Mouse (Mus musculus) limb, embryonic 11.5 days (tissue): ENCODE results near the gene Tnmd. TPM values are rescaled to one million over a fixed set of nuclear protein-coding genes. Genes with fewer than 3 reads are reported as not detected.

ENCODE experiments used
- ATAC-seq: fragments of 200-750 bp; cut with Nextera tagmentation; 2 replicates; pipeline ENCODE4 v1.8.0; 2017; ENCODE audit warnings: low read depth; ENCODE audit not compliant: insufficient number of reproducible peaks, low FRiP score, low TSS enrichment
- DNase-seq: peaks from one replicate; pipeline ENCODE4 v3.0.0-alpha.2; 2015; ENCODE audit warnings: low spot score
- H3K27ac ChIP-seq: fragments of 300-500 bp; sonication (generic); replicated peaks from 2 replicates; pipeline ENCODE4 v1.5.1; 2014; ENCODE audit warnings: low read depth, mild to moderate bottlenecking, low read length
- H3K27me3 ChIP-seq: fragments of 300-500 bp; sonication (generic); 2 replicates; pipeline ENCODE4 v1.6.1; 2014; ENCODE audit warnings: mild to moderate bottlenecking, low read length, mixed read lengths; ENCODE audit not compliant: control insufficient read depth, insufficient read depth
- H3K36me3 ChIP-seq: fragments of 300-500 bp; sonication (generic); 2 replicates; pipeline ENCODE4 v1.6.1; 2014; ENCODE audit warnings: mild to moderate bottlenecking, low read length, moderate library complexity, mixed read lengths; ENCODE audit not compliant: control insufficient read depth, insufficient read depth
- H3K4me1 ChIP-seq: fragments of 300-500 bp; sonication (generic); 2 replicates; pipeline ENCODE4 v1.6.1; 2014; ENCODE audit warnings: low read length, mixed read lengths; ENCODE audit not compliant: control insufficient read depth, insufficient read depth
- H3K4me2 ChIP-seq: fragments of 300-500 bp; sonication (generic); 2 replicates; pipeline ENCODE4 v1.6.1; 2014; ENCODE audit warnings: low read depth, mild to moderate bottlenecking, moderate library complexity; ENCODE audit not compliant: severe bottlenecking
- H3K4me3 ChIP-seq: fragments of 300-500 bp; sonication (generic); 2 replicates; pipeline ENCODE4 v1.5.1; 2014; ENCODE audit warnings: low read depth, low read length
- H3K9ac ChIP-seq: fragments of 300-500 bp; sonication (generic); 2 replicates; pipeline ENCODE4 v1.6.1; 2014; ENCODE audit warnings: mild to moderate bottlenecking, low read length
- H3K9me3 ChIP-seq: fragments of 300-500 bp; sonication (generic); 2 replicates; pipeline ENCODE4 v1.6.1; 2016; ENCODE audit warnings: low read length; ENCODE audit not compliant: control insufficient read depth
- WGBS: fragments of 180-500 bp; shearing (Covaris S2); extraction: QIAGEN DNeasy Blood & Tissue Kit; methylation state at CpG from one replicate; pipeline ENCODE4 v1.1.7; 2014; 5-methylcytosine and 5-hydroxymethylcytosine counted together
- polyA plus RNA-seq: library from polyadenylated mRNA; unstranded; fragments of >200 nt; fragmentation: Nextera tagmentation; extraction: Ambion mirVana; gene quantifications from 2 replicates; pipeline ENCODE4 v1.2.1, GENCODE M21; 2014

Gene Tnmd
- 0.14 and 0.21 TPM in 2 replicates for polyA plus RNA-seq

DNA sequence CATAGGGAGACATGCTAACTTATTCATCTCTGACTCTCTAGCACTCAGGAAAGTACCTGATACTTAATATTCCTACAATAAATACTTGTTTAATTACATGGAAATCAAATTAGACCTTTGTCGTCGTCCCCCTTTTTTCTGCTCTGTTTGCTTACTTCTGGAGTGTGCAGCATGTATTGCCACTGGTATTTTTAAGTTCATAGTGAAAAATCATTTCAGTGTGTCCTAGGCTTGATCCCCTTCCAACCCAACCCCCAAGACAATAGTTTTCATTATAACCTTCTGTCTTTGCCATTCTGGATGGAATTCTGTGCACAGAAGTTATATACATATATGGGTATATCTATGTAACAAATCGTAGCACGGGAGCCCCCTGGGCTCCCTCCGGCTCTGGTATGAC is at the start of gene Tnmd:
Tnmd (plus strand) TSS at position 301 of the 400 bp plus-strand sequence.
- H3K9ac ChIP-seq = no peak within 1 kb of the TSS
- H3K27ac ChIP-seq = no peak within 1 kb of the TSS
- WGBS = 79% methylated on average over 5 of the region's 5 CpGs
- no peak within 1 kb of the TSS for H3K4me3 ChIP-seq
- H3K27me3 ChIP-seq = no peaks in the 10 kb centered on the region
- no peaks in the 10 kb centered on the region for H3K4me1 ChIP-seq
- no peak for DNase-seq
- H3K36me3 ChIP-seq = no peaks in the 10 kb centered on the region
- H3K4me2 ChIP-seq = no peak within 1 kb of the TSS
- ATAC-seq = no peak
- no peaks in the 10 kb centered on the region for H3K9me3 ChIP-seq

DNA sequence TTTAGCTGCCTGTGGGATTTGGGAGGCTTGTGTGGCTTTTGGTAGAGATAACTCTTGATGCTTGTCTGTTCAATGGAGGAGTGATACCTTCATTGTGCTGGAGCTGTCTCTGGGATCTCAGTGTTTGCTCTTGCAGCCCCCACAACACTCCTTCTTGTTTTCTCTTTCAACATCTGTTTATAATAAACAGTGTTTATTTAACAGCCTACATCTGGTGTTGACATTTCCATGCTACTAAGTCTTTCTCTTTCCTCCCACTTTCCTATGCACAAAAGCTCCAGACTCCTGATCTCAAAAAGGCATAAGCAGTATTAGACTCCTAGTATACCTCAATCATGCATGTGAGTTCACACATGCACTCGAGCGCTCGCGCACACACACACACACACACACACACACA is 2.9 kb downstream of the Tnmd start:
- ATAC-seq (no peak), DNase-seq (peak; percentile 21)
- 0 out of 2 replicates have a peak overlapping the region, but pooled peaks have one; percentile 36 for H3K27ac ChIP-seq
- no peaks in the 10 kb centered on the region for H3K36me3 ChIP-seq
- 81% methylated on average over 4 of the region's 4 CpGs for WGBS
- H3K4me1 ChIP-seq = no peaks in the 10 kb centered on the region
- no peaks in the 10 kb centered on the region for H3K9me3 ChIP-seq
- H3K4me3 ChIP-seq = no peak overlapping the region
- H3K27me3 ChIP-seq = no peaks in the 10 kb centered on the region
- H3K9ac ChIP-seq = no peak overlapping the region
- no peak overlapping the region for H3K4me2 ChIP-seq

DNA sequence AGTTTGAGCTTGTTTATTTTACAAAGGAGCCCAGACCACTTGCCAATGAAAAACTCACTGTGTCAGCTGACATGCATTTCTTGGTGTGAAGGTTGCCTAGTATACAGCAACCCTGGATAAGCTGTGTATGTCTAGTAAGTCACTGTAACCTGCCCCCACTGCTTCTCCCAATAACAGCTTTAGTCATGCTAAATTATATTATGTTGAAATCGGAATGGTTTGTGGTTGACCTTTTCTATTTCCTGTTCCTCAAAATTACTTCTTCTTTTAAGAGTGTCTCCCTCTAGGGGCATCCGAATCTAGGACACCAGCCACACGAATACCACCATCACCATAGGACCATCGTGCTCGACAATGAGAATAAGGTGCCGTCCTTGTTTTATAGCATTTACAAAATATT is 19.0 kb downstream of the Tnmd start:
- H3K4me1 ChIP-seq = no peaks in the 10 kb centered on the region
- ATAC-seq (no peak), DNase-seq (no peak)
- no peak overlapping the region for H3K4me2 ChIP-seq
- H3K27ac ChIP-seq = no peak overlapping the region
- H3K9me3 ChIP-seq = no peaks in the 10 kb centered on the region
- no peak overlapping the region for H3K9ac ChIP-seq
- H3K27me3 ChIP-seq = no peaks in the 10 kb centered on the region
- H3K4me3 ChIP-seq = no peak overlapping the region
- WGBS = 88% methylated on average over 6 of the region's 6 CpGs
- no peaks in the 10 kb centered on the region for H3K36me3 ChIP-seq

DNA sequence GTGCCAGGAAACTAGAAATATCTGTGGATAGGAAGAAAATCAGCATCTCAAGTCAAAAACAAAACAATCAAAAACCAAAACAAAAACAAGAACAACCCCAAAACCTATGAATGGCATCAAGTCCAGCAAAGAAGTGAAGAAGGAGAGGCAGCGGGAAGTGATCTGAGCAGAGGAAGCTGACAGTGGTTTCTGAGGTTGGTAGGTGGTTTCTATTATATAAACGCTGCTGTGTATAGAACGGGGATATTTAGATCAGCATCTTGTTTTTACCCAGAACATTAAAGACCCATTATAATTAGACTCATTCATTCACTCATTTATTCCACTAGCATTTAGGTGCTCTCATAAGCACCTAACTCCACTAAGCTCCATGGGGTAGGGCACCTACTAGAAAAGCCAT is 36.5 kb downstream of the Tnmd start:
- no peak for ATAC-seq
- no peak overlapping the region for H3K27ac ChIP-seq
- no peak overlapping the region for H3K9ac ChIP-seq
- H3K36me3 ChIP-seq = peaks cover 2% of the 10 kb centered on the region; the same call in 1 of the 2 replicates
- no peaks in the 10 kb centered on the region for H3K4me1 ChIP-seq
- no peak overlapping the region for H3K4me2 ChIP-seq
- no peaks in the 10 kb centered on the region for H3K9me3 ChIP-seq
- H3K27me3 ChIP-seq = no peaks in the 10 kb centered on the region
- H3K4me3 ChIP-seq = no peak overlapping the region
- no peak for DNase-seq
- WGBS = 89% methylated on average over 3 of the region's 3 CpGs

DNA sequence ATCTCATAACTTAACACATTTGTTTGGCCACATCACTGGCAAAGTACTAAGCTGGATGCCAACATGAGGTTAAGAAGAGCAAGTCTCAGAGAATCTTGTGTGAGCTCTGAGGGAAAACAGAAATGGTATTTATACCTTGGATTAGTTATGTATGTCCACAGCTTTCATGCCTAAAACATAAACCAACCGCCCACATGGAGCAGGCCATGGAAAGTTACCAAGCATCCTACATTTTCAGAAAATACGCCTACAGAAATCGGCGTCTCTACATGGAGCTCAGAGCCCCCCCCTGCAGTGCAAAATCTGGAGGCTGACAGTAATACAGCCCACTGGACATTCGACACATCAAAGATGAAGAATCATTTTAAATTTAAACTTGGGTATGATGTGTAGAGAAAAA is 37.3 kb downstream of the Tnmd start:
- DNase-seq (no peak), ATAC-seq (no peak)
- Histone ChIP-seq H3K36me3 (peaks cover 2% of the 10 kb centered on the region; the same call in 1 of the 2 replicates), H3K9me3 (no peaks in the 10 kb centered on the region), H3K9ac (no peak overlapping the region), H3K4me1 (no peaks in the 10 kb centered on the region), H3K27me3 (no peaks in the 10 kb centered on the region), H3K4me3 (no peak overlapping the region), H3K4me2 (no peak overlapping the region), H3K27ac (no peak overlapping the region)
- WGBS = 92% methylated on average over 5 of the region's 5 CpGs

DNA sequence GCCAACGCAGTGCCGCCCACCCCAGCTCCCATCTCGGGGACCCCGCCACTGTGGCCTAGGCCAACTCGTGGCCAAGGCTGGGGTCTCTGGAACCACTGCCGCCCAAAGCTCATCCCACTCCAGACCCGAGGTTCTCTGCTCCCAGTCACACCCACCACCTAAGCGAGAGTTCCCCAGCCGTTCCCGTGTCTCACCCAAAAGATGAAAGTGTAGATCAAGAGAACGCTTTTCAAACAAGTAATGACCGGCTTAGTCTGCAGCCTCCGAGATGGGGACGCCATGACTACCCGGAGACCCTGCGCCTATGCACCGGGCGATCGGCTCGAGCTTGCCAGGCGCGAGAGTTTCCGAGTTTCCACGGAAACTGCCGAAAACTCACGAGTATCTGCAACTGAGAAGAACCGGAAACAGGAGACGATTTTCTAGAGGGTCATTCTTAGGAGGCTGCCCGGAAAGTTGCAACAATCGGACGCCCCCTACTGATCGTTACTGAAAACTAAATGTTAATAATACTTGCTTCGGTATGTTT is 47.3 kb downstream of the Tnmd start, which contains the start of gene Tspan6:
Tspan6 (minus strand) TSS at position 416 of the 529 bp plus-strand sequence.
- Histone ChIP-seq H3K9ac (peak within 1 kb of the TSS; percentile 78), H3K4me1 (no peaks in the 10 kb centered on the region), H3K27ac (no peak within 1 kb of the TSS), H3K4me2 (peak within 1 kb of the TSS; percentile 46), H3K27me3 (0 out of 2 replicates have a peak, but pooled peaks cover 2% of the 10 kb centered on the region), H3K4me3 (peak within 1 kb of the TSS; percentile 49), H3K36me3 (peaks cover 2% of the 10 kb centered on the region; the same call in 1 of the 2 replicates), H3K9me3 (no peaks in the 10 kb centered on the region)
- DNase-seq (peak; percentile 87), ATAC-seq (peak; percentile 87)
- 27% methylated on average over 33 of the region's 33 CpGs for WGBS

DNA sequence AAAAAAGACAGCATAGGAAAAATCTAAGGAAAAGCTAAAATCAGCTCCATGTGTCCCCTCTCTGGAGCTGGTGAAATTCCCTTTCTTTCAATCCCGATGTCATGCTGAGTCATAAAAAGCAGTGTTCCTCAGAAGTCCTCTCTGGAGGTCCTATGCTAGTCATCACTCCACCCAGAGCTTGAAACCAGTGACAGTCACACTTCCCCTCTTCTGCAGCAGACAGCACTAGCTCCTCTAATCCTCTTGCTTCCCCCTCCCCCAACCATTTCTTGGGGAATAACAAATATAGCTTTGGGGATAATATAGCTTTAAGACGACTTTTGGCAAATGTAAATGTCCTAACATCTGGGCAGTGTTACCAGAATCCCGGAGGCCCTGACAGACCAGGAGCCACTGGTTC is 57.5 kb downstream of the Tnmd start, which contains the start of gene Srpx2:
Srpx2 (plus strand) TSS at position 166 of the 400 bp plus-strand sequence.
- Histone ChIP-seq H3K4me2 (no peak within 1 kb of the TSS), H3K9ac (no peak within 1 kb of the TSS), H3K36me3 (no peaks in the 10 kb centered on the region), H3K9me3 (no peaks in the 10 kb centered on the region), H3K27ac (no peak within 1 kb of the TSS), H3K27me3 (peaks cover 2% of the 10 kb centered on the region; the same call in 1 of the 2 replicates), H3K4me1 (no peaks in the 10 kb centered on the region), H3K4me3 (no peak within 1 kb of the TSS)
- 28% methylated on average over 3 of the region's 3 CpGs for WGBS
- DNase-seq = no peak
- no peak for ATAC-seq

DNA sequence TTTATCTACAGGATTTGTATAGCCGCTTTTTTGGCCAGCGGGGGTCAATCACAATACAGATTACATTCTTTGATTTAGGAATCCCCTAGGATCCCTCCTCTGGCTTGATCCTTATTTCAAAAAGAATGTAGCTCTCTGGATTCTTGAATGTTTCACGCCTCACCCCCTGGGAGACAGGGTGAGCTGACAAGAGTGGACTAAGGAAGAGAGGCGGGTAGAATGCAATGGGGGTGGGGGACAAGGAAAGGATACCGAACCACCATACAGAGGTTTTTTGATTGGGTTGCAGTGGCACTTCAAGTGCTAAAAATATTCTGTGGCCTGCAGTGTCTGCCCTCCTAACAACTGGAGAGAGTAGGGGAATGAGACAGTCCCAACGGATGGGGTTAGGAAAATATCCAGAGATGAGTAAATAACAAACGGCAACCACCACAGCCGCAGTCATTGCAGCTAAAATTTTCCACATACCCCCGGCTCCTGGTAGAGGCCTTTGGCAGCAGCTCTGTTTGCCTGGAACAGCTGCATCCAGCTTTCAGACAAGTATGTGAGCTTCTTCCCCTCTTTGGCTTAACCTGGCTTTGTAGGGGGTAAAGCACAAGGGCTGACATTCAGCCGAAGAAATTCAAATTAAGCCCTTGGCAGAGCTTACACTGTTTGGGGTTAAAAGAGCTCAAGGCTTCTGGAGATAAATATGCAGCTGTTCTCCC is 60.8 kb downstream of the Tnmd start:
- ATAC-seq (no peak), DNase-seq (no peak)
- no peak overlapping the region for H3K4me2 ChIP-seq
- no peak overlapping the region for H3K9ac ChIP-seq
- H3K4me3 ChIP-seq = no peak overlapping the region
- no peaks in the 10 kb centered on the region for H3K9me3 ChIP-seq
- no peaks in the 10 kb centered on the region for H3K36me3 ChIP-seq
- peaks cover 2% of the 10 kb centered on the region; the same call in 1 of the 2 replicates for H3K27me3 ChIP-seq
- no peaks in the 10 kb centered on the region for H3K4me1 ChIP-seq
- WGBS = 65% methylated on average over 10 of the region's 10 CpGs
- H3K27ac ChIP-seq = no peak overlapping the region
